Mouse (Mus musculus) ovary, postnatal 10 days (tissue): ENCODE measurements around the gene Micu2.
"Not testable (repeated sequence)": the region's sequence is repeated elsewhere in the genome, so short reads cannot be mapped to it uniquely, and the experiment has no call there.

ENCODE experiments used
- DNase-seq: peaks from one replicate; pipeline ENCODE4 v3.0.0; 2022; ENCODE audit warnings: low spot score

The Micu2 gene

GRCm38 (mm10) chr14:57961861-57962260, 37.2 kb downstream of the Micu2 start:
- no peak for DNase-seq

GRCm38 (mm10) chr14:57951089-57951488, 48.0 kb downstream of the Micu2 start:
- no peak for DNase-seq

- no peak for DNase-seq
Observed at GRCm38 (mm10) chr14:57945834-57946233, 53.2 kb downstream of the Micu2 start.

GRCm38 (mm10) chr14:57937297-57937696, 61.8 kb downstream of the Micu2 start:
- DNase-seq = no peak

- no peak for DNase-seq
Observed at GRCm38 (mm10) chr14:57934666-57935065, 64.4 kb downstream of the Micu2 start.

- no peak for DNase-seq
Observed at GRCm38 (mm10) chr14:57933608-57934007, 65.5 kb downstream of the Micu2 start.

- no peak for DNase-seq
Observed at GRCm38 (mm10) chr14:57932881-57933443, 66.1 kb downstream of the Micu2 start.

- DNase-seq = no peak
Observed at GRCm38 (mm10) chr14:57921428-57922131, 77.5 kb downstream of the Micu2 start.

GRCm38 (mm10) chr14:57920568-57921310, 78.3 kb downstream of the Micu2 start:
- DNase-seq = no peak

GRCm38 (mm10) chr14:57919148-57919875, 79.8 kb downstream of the Micu2 start:
- DNase-seq = no peak

- no peak for DNase-seq
Observed at GRCm38 (mm10) chr14:57915341-57915740, 83.7 kb downstream of the Micu2 start.

GRCm38 (mm10) chr14:57912211-57913007, 86.7 kb downstream of the Micu2 start:
- DNase-seq = not testable (repeated sequence)

- DNase-seq = not testable (repeated sequence)
Observed at GRCm38 (mm10) chr14:57911787-57912186, 87.3 kb downstream of the Micu2 start.

GRCm38 (mm10) chr14:57911316-57911715, 87.7 kb downstream of the Micu2 start:
- DNase-seq = no peak

- peak; percentile 31 for DNase-seq
Observed at GRCm38 (mm10) chr14:57910501-57911068, 88.5 kb downstream of the Micu2 start.

GRCm38 (mm10) chr14:57909297-57909696, 89.8 kb downstream of the Micu2 start:
- no peak for DNase-seq

GRCm38 (mm10) chr14:57908431-57908830, 90.6 kb downstream of the Micu2 start:
- no peak for DNase-seq

- DNase-seq = no peak
Observed at GRCm38 (mm10) chr14:57901998-57902397, 97.1 kb downstream of the Micu2 start.

GRCm38 (mm10) chr14:57896882-57897281, 102.2 kb downstream of the Micu2 start:
- DNase-seq = no peak

- DNase-seq = not testable (repeated sequence)
Observed at GRCm38 (mm10) chr14:57896088-57896871, 102.8 kb downstream of the Micu2 start.
